Mouse (Mus musculus) heart, postnatal 0 days (tissue): Measurements from ENCODE around the gene M1ap.

ENCODE experiments used
- CTCF ChIP-seq: IDR thresholded peaks from 2 replicates; pipeline ENCODE4 v1.5.1; 2016; ENCODE audit warnings: antibody characterized with exemption, control low read depth, low read depth
- EP300 ChIP-seq: IDR thresholded peaks from 2 replicates; pipeline ENCODE4 v1.6.1; 2016; ENCODE audit warnings: antibody characterized with exemption, low read depth

- TF ChIP-seq CTCF: no peak
- no peak for TF ChIP-seq EP300
Measured at GRCm38 (mm10) chr6:83005444-83006011, 58.8 kb downstream of the M1ap start.
